Mouse (Mus musculus) ES-E14 (cell line): ENCODE measurements around the gene Pwp2.

Experiments used
- CHD2 ChIP-seq: IDR thresholded peaks from 2 replicates; pipeline ENCODE4 v1.6.1; 2014; ENCODE audit warnings: mild to moderate bottlenecking, low read depth, low read length, inconsistent platforms
- MAFK ChIP-seq: IDR thresholded peaks from 2 replicates; pipeline ENCODE4 v1.6.1; 2014; ENCODE audit warnings: mild to moderate bottlenecking, low read depth, low read length, inconsistent platforms; ENCODE audit not compliant: insufficient read depth
- ZC3H11A ChIP-seq: IDR thresholded peaks from 2 replicates; pipeline ENCODE4 v1.6.1; 2012; ENCODE audit warnings: low read depth, mild to moderate bottlenecking, inconsistent platforms, low read length, borderline replicate concordance
- ZNF384 ChIP-seq: IDR thresholded peaks from 2 replicates; pipeline ENCODE4 v1.6.1; 2012; ENCODE audit warnings: low read depth, low read length, inconsistent platforms

- no peak for TF ChIP-seq ZC3H11A
- TF ChIP-seq CHD2 = no peak
- TF ChIP-seq MAFK = no peak
- TF ChIP-seq ZNF384 = no peak
Observed at GRCm38 (mm10) chr10:78167775-78168174, 17.2 kb downstream of the Pwp2 start.
